Mouse (Mus musculus): ENCODE data around the gene Plekha4. TPM values are rescaled to one million over a fixed set of nuclear protein-coding genes. Genes with fewer than 3 reads are reported as not detected.
"Not testable (repeated sequence)": the region's sequence is repeated elsewhere in the genome, so short reads cannot be mapped to it uniquely, and the experiment has no call there.

Plekha4 gene
- total RNA-seq, 2 experiments from 2014 or later = 4.1 to 5.6 TPM

- no peak for DNase-seq
- intact Hi-C loops (cut with DNase I) = no loop called here
Measured at GRCm38 (mm10) chr7:45508561-45508960, 17.6 kb upstream of the Plekha4 start.

GRCm38 (mm10) chr7:45509181-45509882 lies 16.8 kb upstream of the Plekha4 start:
- intact Hi-C loops (cut with DNase I) = no loop called here
- DNase-seq = no peak

- intact Hi-C loops (cut with DNase I) = no loop called here
- peak; percentile 95 for DNase-seq
Measured at GRCm38 (mm10) chr7:45509912-45510787, 16.0 kb upstream of the Plekha4 start, which contains the start of gene Nucb1. Nucb1 (minus strand) TSS chr7:45510406.

- intact Hi-C loops (cut with DNase I) = no loop called here
- no peak for DNase-seq
Measured at GRCm38 (mm10) chr7:45514411-45514810, 11.7 kb upstream of the Plekha4 start.

GRCm38 (mm10) chr7:45515436-45515835 lies 10.7 kb upstream of the Plekha4 start:
- intact Hi-C loops (cut with DNase I) = no loop called here
- DNase-seq = no peak

- intact Hi-C loops (cut with DNase I); DNase-seq: not testable (repeated sequence)
Measured at GRCm38 (mm10) chr7:45516846-45517245, 9.3 kb upstream of the Plekha4 start.

GRCm38 (mm10) chr7:45518618-45519017 lies 7.5 kb upstream of the Plekha4 start:
- intact Hi-C loops (cut with DNase I) = no loop called here

GRCm38 (mm10) chr7:45519345-45520120 lies 6.6 kb upstream of the Plekha4 start:
- intact Hi-C loops (cut with DNase I) = no loop called here
- DNase-seq = no peak

More at GRCm38 (mm10) chr7:45518618-45519017, 7.5 kb upstream of the Plekha4 start:
- DNase-seq = no peak

- no peak for DNase-seq
- intact Hi-C loops (cut with DNase I) = no loop called here
Measured at GRCm38 (mm10) chr7:45520605-45521004, 5.5 kb upstream of the Plekha4 start.

- intact Hi-C loops (cut with DNase I) = loop anchor here (2.0 kb wide), 2 partner anchors 45 to 55 kb away; partner anchors contain the start of gene Bax
Measured at GRCm38 (mm10) chr7:45521728-45522184, 4.4 kb upstream of the Plekha4 start.

GRCm38 (mm10) chr7:45522194-45522752 lies 3.9 kb upstream of the Plekha4 start:
- DNase-seq = no peak
- intact Hi-C loops (cut with DNase I) = loop anchor here (2.0 kb wide), 2 partner anchors 45 to 55 kb away; partner anchors contain the start of gene Bax

More at GRCm38 (mm10) chr7:45521728-45522184, 4.4 kb upstream of the Plekha4 start:
- peak; percentile 91 to 92 for DNase-seq

GRCm38 (mm10) chr7:45522957-45523676 lies 3.0 kb upstream of the Plekha4 start:
- intact Hi-C loops (cut with DNase I) = loop anchor here (2.0 kb wide), 2 partner anchors 46 to 56 kb away; partner anchors contain the start of gene Bax
- DNase-seq = no peak

GRCm38 (mm10) chr7:45523678-45524170 lies 2.4 kb upstream of the Plekha4 start:
- DNase-seq = no peak
- intact Hi-C loops (cut with DNase I) = loop anchor here (2.0 kb wide), 2 partner anchors 47 to 57 kb away; partner anchors contain the start of gene Bax

- intact Hi-C loops (cut with DNase I) = no loop called here
- peak; percentile 67 to 70 for DNase-seq
Measured at GRCm38 (mm10) chr7:45524841-45525621, 1.1 kb upstream of the Plekha4 start.

- intact Hi-C loops (cut with DNase I) = no loop called here
- DNase-seq = peak in 1 of 2 experiments; percentile 48
Measured at GRCm38 (mm10) chr7:45526474-45527120, 467 bp downstream of the Plekha4 start.

- intact Hi-C loops (cut with DNase I); DNase-seq: not testable (repeated sequence)
Measured at GRCm38 (mm10) chr7:45527169-45527568, 1.0 kb downstream of the Plekha4 start.

GRCm38 (mm10) chr7:45529461-45529860 lies 3.3 kb downstream of the Plekha4 start:
- intact Hi-C loops (cut with DNase I) = no loop called here
- DNase-seq = peak in 1 of 2 experiments; percentile 55

GRCm38 (mm10) chr7:45530643-45531042 lies 4.5 kb downstream of the Plekha4 start:
- peak; percentile 54 to 60 for DNase-seq
- intact Hi-C loops (cut with DNase I) = no loop called here
